Mouse (Mus musculus) kidney, postnatal 36 days (tissue): ENCODE data around the gene Proca1.

Source experiments
- DNase-seq, 2 experiments: peaks; one replicate each; pipeline ENCODE4 v3.0.0; 2021 to 2022; ENCODE audit warnings: mixed read lengths in 2 of 2

Gene Proca1

DNA sequence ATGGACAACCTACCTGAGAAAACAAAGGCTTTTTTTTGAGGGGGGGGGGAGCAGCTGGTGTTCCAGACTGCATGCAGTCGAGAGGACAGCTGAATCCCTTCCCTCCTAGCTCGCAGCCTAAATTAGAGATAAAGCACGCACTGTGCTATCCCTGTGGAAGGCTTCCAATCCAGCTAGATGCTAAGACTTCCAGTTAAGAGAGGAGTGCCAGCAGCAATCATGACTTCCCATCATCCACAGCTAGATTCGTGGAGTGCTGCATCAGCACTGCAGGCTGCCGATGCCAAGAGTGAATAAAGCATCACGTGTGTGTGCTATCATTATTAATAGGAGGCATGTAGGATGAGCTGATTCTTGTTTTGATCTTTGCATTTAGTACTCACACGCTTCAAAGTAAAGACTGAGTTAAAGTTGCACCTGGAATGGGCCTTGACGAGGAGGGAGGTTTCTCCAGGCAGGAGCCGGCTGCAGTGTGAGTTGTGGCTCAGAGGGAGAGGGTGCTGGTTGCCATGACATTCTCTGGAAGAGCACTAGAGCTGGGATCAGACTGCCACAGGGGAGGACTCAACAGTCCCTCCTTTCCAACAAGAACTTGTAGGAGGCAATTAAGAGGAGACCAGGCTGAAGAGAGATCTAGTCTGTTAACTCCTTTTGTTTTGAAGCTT, 47.1 kb downstream of the Proca1 start:
- no peak for DNase-seq

DNA sequence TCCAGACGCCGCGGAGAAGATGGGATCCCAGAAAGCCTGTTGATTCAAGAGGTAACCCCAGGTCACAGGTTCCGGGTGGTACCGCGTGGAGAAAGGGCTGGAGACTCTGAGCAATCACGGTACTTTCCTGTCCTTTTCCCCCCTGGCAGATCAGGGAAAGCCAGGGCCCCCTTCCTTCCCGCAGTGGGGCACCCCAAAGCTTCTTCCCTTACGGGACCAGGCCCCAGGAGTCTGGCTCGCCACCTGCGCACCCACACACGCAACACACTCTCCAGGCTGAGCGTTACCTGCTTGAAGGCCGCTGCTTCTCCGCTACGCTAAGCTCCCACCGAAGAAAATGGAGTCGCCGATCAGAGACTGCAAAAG, 52.1 kb downstream of the Proca1 start:
- no peak for DNase-seq

DNA sequence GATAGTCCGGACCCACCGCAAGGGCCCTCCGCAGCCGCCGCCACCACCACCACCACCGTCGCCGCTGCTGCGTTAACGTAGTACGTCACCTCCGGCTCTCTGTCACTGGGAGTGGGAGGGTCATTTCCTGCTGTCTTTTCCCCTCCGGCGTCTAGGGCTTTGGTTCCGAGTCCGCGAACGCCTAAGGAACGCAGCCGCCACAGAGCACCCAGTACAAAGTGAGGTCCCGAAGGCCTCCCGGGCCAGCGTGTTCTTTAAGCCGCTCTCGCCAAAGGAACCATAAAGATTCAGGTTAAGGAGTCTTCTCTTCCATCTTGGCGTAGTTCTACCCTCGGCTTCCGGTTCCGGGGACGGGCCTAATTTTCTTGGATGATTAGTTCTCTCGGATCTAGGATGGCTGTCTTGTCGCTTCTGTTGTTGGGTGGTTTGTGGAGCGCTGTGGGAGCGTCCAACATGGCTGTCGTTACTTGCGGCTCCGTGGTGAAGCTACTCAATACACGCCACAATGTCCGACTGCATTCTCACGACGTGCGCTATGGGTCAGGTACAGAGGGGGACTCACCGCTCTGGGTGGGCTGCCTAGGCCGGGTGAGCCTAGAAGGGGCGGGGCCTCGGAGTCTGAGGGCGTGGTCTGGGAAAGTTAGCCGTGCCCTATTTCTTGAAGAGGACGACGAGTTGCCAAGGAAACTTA, 52.6 kb downstream of the Proca1 start, which contains the start of the genes Sdf2 and Supt6:
TSS of gene Sdf2 (plus strand) at position 120 of the 691 bp plus-strand sequence.
TSS of gene Supt6 (minus strand) at position 361 of the 691 bp plus-strand sequence.
- DNase-seq, result peak; percentile 92 to 95

DNA sequence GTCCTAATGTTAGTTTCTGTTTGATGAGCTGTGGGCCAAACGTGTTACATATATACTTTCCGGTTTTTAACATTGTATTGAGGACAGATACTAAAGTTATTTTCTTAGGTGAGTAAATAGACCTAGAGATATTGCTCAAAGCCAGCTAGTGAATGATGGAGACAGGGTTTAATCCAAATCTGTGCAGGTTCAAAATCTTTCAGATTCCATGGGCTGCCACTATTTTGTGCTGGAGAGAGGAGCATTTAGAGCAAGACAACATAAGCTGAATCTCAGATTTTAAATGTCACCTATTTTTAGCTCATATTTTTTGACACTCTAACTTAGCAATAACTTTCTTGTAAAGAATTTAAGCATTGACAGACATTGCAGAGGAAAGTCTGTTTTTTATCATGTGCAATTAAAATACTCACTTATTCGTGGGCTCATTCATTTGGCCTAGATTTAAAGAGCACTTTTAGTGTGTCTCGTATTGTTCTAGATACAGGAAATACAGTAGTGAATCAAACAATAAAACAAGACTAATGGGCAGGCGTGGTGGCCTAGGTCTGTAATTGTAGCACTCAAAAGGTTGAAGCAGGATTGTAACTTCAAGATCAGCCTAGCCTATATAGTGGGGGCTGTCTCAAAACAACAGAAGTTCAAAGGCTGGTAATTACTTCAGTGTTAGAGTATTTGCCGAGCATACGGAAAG, 53.3 kb downstream of the Proca1 start:
- DNase-seq, result no peak

DNA sequence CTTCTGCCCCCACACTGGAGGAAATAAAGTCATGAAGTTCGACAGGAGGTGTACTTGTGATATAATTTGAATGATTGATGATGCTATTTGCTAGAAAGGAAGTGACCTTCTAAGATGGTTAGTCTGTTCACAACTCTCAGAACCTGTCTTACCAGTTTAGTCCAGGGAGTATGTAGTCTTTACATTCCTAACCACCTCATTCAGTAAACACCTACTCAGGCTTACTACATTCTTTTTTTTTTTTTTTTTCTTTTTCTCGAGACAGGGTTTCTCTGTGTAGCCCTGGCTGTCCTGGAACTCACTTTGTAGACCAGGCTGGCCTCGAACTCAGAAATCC, 53.8 kb downstream of the Proca1 start:
- no peak for DNase-seq

DNA sequence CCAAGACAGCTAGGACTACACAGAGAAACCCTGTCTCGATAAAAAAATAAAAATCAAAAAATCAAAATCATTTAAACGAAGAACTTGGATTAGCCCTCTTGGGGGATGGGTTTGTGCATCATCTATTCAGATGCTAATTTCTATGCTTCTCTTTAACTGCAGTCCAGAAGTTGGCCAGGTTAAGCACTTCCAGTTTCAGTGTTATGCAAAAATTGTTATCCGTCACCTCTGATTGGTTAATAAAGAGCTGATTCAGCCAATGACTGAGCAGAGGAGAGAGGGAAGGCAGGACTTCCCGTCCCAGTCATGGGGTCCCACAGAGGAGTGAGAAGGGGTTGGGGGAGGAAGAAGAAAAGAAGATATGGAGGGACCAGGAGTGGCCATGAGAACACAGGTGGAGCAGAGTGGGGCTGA, 54.5 kb downstream of the Proca1 start:
- DNase-seq, result no peak
